Mouse (Mus musculus) right cerebral cortex, postnatal 4 days (tissue): Measurements from ENCODE around the gene Phf21a.

Source experiments
- DNase-seq: peaks from one replicate; pipeline ENCODE4 v3.0.0-alpha.2; 2022

Gene Phf21a

GRCm38 (mm10) chr2:92240299-92240698, 147.4 kb downstream of the Phf21a start:
- no peak for DNase-seq

- no peak for DNase-seq
Measured at GRCm38 (mm10) chr2:92240816-92241215, 147.9 kb downstream of the Phf21a start.

GRCm38 (mm10) chr2:92241317-92241716, 148.4 kb downstream of the Phf21a start:
- DNase-seq: no peak

DNA sequence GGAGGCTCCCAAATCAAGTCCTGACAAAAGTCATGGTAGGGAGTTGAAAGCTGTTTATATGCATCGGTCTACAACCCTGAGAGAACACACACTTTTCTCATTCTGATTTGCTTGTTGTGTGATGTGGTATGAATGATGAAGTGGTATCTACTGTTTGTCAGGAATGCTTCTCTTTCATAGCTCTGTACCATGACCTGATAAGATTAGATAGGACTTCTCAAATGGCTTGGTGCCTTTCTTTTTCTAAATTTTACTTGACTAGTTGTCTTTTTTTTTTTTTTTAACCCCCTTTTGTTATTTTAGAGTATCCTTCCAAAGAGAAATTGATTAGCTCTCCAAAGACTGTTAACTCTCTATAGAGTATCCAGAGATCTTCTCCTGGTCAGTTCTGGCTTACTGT, 153.2 kb downstream of the Phf21a start:
- no peak for DNase-seq

GRCm38 (mm10) chr2:92247711-92248110, 154.8 kb downstream of the Phf21a start:
- no peak for DNase-seq

- DNase-seq: no peak
Measured at GRCm38 (mm10) chr2:92250472-92250871, 157.6 kb downstream of the Phf21a start.

- DNase-seq: no peak
Measured at GRCm38 (mm10) chr2:92253777-92254176, 160.9 kb downstream of the Phf21a start.

- no peak for DNase-seq
Measured at GRCm38 (mm10) chr2:92256141-92256540, 163.2 kb downstream of the Phf21a start.

DNA sequence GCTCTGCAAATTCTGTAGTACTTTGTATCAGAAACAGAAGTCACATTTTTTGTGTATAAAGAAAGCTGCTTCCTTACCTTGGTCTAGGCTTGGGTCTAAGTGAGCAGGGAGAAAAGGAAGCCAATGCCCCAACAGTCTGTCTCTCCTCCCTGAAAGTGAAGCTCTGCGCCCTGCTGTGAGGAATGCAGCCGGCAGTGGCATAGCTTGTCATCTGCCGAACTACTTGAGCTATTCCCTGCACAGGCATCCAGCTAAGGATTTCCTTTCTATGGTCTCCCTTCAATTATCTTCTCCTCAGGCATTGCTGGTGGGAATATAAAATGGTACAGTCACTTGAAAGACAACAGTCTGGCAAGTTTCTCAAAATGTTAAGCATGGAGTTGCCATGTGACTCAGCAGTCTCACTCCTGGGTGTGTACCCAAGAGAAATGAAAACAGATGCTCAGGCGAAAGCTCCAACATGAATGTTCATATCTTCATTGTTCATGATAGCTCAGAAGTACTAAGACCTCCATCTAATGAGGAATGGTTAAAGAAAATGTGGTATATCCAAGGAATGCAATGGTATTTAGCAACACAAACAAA, 164.5 kb downstream of the Phf21a start:
- DNase-seq: no peak

DNA sequence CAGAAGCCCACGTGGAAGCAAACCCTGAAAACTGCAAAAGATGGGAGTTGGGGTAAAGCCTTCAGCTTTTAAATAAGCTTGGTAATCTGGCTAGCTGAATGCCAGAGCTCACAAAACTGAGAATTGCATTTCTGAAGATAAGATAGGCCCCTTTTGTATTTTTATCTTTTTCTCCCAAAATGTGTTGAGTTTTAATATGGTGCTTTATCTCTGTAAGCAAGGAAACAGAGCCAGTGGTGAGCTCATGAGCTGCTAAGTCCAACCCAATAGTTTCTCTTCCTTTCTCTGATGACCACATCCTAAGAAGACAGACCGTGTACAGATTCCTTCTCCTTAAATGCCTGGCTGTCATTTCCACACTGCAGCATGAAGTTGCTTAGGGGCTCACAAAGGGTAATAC, 167.0 kb downstream of the Phf21a start:
- DNase-seq: no peak

GRCm38 (mm10) chr2:92266100-92266617, 173.2 kb downstream of the Phf21a start:
- no peak for DNase-seq

GRCm38 (mm10) chr2:92269227-92269626, 176.3 kb downstream of the Phf21a start:
- no peak for DNase-seq

DNA sequence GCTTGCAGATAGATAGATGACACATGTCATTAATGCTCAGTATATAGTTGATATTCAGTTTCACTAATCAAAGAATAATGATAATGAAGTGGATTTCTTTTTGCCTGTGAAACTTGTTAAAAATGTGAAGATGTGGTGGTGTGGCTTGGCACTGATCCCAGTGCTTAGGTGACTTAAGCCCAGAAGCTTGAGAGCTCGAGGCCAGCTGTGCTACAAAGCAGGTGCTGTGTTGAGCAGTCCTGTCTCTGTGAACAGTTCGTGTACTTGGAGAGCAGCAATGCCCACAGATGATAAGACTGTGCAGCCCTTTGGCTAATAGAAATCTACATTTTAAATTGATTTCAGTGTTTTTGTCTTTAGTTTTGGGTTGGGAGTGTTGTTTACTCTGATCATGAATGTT, 179.6 kb downstream of the Phf21a start:
- DNase-seq: no peak

GRCm38 (mm10) chr2:92273101-92273801, 180.3 kb downstream of the Phf21a start:
- no peak for DNase-seq

- no peak for DNase-seq
Measured at GRCm38 (mm10) chr2:92273802-92274183, 180.9 kb downstream of the Phf21a start.

GRCm38 (mm10) chr2:92277787-92278186, 184.9 kb downstream of the Phf21a start:
- DNase-seq: no peak

- DNase-seq: peak; percentile 42
Measured at GRCm38 (mm10) chr2:92278663-92279062, 185.7 kb downstream of the Phf21a start.

GRCm38 (mm10) chr2:92279398-92279797, 186.5 kb downstream of the Phf21a start:
- no peak for DNase-seq

GRCm38 (mm10) chr2:92285597-92285996, 192.7 kb downstream of the Phf21a start:
- DNase-seq: peak; percentile 54

DNA sequence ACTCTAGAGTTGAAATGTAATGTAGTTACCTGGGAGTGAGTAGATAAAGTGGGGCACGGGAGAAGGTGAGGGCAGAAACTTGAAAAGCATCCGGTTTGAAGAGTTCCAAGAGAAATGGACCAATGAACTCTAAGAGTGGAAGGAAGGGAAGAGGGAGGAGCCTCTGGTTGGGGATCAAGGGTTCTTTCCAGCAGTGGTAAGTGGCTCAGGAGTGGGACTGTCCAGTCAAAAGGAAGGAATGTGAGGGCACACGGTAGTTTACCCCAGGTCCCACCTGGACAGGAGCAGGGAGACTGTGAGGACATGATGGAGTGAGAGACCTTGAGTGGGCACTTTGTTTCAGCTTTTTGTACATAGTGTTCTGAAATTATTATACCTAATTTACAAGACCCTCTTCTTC, 196.4 kb downstream of the Phf21a start:
- DNase-seq: no peak

- DNase-seq: no peak
Measured at GRCm38 (mm10) chr2:92291526-92291925, 198.6 kb downstream of the Phf21a start.

- peak; percentile 84 for DNase-seq
Measured at GRCm38 (mm10) chr2:92296402-92296801, 203.5 kb downstream of the Phf21a start.

GRCm38 (mm10) chr2:92299896-92300295, 207.0 kb downstream of the Phf21a start:
- DNase-seq: no peak

DNA sequence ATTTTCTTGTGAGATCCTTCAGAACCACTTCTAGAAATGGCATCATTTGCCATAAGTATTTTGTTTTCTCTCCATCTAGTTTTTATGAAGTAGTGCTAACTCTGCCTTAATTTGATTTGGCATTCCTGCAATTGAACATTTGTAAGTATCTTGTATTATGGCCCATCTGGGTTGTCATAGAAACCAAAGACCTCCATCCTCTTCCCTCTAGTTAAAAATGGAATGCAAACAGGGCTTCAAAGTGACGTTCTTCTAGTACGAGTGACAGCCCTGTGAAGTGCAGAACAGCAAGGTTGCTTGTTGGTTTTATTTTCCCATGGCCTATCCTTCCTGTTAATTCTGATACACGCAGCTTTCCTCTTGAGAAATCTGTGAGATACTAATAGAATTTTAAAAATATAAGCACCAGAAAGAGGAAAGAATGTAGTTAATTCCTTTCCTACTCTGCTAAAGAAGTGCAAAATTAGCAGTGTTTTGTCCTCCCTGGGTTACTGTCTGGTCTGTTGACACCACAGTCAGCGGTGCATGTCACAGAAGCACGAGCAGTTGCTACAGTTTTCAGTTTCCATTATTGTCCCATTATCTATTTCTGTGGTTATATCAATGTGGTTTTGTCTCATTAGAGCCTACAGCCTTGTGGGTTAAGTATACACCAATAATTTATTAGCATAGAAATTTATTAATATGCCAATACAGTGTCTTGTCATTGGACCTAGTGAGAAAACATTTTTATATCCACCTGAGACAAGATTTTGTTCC, 209.1 kb downstream of the Phf21a start:
- no peak for DNase-seq
